In the genomic region with DNA sequence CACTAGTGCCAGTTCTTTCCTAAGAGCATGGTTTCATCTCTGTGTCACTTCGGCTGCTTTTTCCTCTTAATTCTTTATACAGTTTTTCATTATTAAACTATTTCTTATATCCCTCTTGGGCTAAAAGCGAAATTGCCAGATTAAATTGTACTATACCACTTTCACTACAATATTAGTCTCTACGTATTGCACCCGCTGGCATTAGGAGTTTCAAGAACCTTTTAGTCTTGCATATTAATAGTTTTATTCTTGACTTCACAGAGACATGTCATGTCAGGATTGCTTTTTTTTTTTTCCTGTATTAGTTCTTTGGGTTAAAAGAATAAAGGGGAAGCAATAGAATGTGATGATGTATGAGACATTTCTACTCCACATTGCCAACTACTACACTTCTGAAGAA, we compare ENCODE assay signal across 27 mouse cellular contexts.
"Had no signal": no experiment of that assay in that cellular context is flagged by ENCODE, and none has a peak within 500 bp of the region (broad histone marks: within the 10 kb centered on the region; RNA-seq: fewer than 3 reads in every experiment).

No protein-coding gene starts in this region.

- H3K4me2 ChIP-seq: embryonic facial prominence, embryonic 12.5 days; embryonic facial prominence, embryonic 13.5 days; embryonic facial prominence, embryonic 15.5 days; heart, embryonic 11.5 days; heart, embryonic 12.5 days had no signal

- H3K27ac ChIP-seq: embryonic facial prominence, embryonic 10.5 days; embryonic facial prominence, embryonic 12.5 days; embryonic facial prominence, embryonic 13.5 days; embryonic facial prominence, embryonic 15.5 days; forebrain, embryonic 10.5 days; gastrocnemius, adult 2 months; heart, adult 2 months; heart, embryonic 10.5 days had no signal

- H3K4me1 ChIP-seq: embryonic facial prominence, embryonic 10.5 days; embryonic facial prominence, embryonic 12.5 days; embryonic facial prominence, embryonic 13.5 days; embryonic facial prominence, embryonic 15.5 days; heart, embryonic 10.5 days; heart, embryonic 12.5 days had no signal

- H3K9ac ChIP-seq: embryonic facial prominence, embryonic 12.5 days; embryonic facial prominence, embryonic 13.5 days; embryonic facial prominence, embryonic 15.5 days; heart, embryonic 12.5 days had no signal

- H3K4me3 ChIP-seq: embryonic facial prominence, embryonic 10.5 days; embryonic facial prominence, embryonic 12.5 days; embryonic facial prominence, embryonic 13.5 days; embryonic facial prominence, embryonic 15.5 days; erythroblast, embryonic 14.5 days; forebrain, embryonic 10.5 days; gastrocnemius, adult 2 months; heart, adult 2 months; heart, embryonic 10.5 days; heart, embryonic 12.5 days had no signal

- ATAC-seq: forebrain, embryonic 14.5 days had no signal

- DNase-seq: cerebellum, adult 2 months; cerebellum, adult 8-10 months; cerebellum, adult 9-10 months; cerebellum, adult 9-11 months; cerebellum, postnatal 10 days; cerebellum, postnatal 14 days; cerebellum, postnatal 25 days; cerebellum, postnatal 36 days; embryo, embryonic 11 days; gastrocnemius, adult 2 months; gastrocnemius, postnatal 10 days; gastrocnemius, postnatal 14 days; gastrocnemius, postnatal 25 days; gastrocnemius, postnatal 36 days; heart, adult 11 months; heart, adult 18-20 months; heart, adult 2 months had no signal

- H3K27me3 ChIP-seq: embryonic facial prominence, embryonic 12.5 days; embryonic facial prominence, embryonic 13.5 days; embryonic facial prominence, embryonic 15.5 days; heart, embryonic 12.5 days had no signal

- H3K36me3 ChIP-seq: embryonic facial prominence, embryonic 10.5 days; embryonic facial prominence, embryonic 12.5 days; embryonic facial prominence, embryonic 13.5 days; embryonic facial prominence, embryonic 15.5 days; forebrain, embryonic 10.5 days; heart, embryonic 10.5 days; heart, embryonic 12.5 days had no signal

- H3K9me3 ChIP-seq: embryonic facial prominence, embryonic 10.5 days; embryonic facial prominence, embryonic 12.5 days; embryonic facial prominence, embryonic 13.5 days; embryonic facial prominence, embryonic 15.5 days; forebrain, embryonic 10.5 days; heart, embryonic 10.5 days; heart, embryonic 12.5 days had no signal
